ENCODE assay signal across 32 mouse cellular contexts in genomic region chr12:82587348-82587895, GRCm38 (mm10). TPM values are rescaled to one million over a fixed set of nuclear protein-coding genes. Genes with fewer than 3 reads are reported as not detected.
DNase-seq lines count a peak whose midpoint lies in the region; ATAC-seq and TF ChIP-seq lines count a peak whose summit lies in the region.
"Had no signal": no experiment of that assay in that cellular context is flagged by ENCODE, and none has a peak within 500 bp of the region (broad histone marks: within the 10 kb centered on the region; RNA-seq: fewer than 3 reads in every experiment).

No protein-coding gene starts in this region.

- 34% methylated on average over 7 of the region's 7 CpGs for WGBS in kidney, postnatal 0 days
- WGBS in hindbrain, embryonic 11.5 days, result 52% methylated on average over 7 of the region's 7 CpGs
- 86% methylated on average over 7 of the region's 7 CpGs for WGBS in cerebellum, adult 2 months

- no peaks in the 10 kb centered on the region for H3K27me3 ChIP-seq in kidney, postnatal 0 days (ENCODE audit: insufficient read depth, low read length)
- no peaks in the 10 kb centered on the region for H3K27me3 ChIP-seq in hindbrain, embryonic 11.5 days (ENCODE audit: control insufficient read depth, insufficient read depth, low read length)
- no peaks in the 10 kb centered on the region for H3K27me3 ChIP-seq in cerebellum, adult 2 months (ENCODE audit: control insufficient read depth, insufficient read depth, low read length)
- H3K27me3 ChIP-seq: embryonic facial prominence, embryonic 15.5 days; forebrain, embryonic 13.5 days; hindbrain, embryonic 12.5 days; limb, embryonic 15.5 days; liver, embryonic 13.5 days; neural tube, embryonic 15.5 days had no signal

- peak; percentile 12 for DNase-seq in retina, embryonic 14.5 days (ENCODE audit: low spot score)
- no peak for DNase-seq in retina, postnatal 1 day
- peak; percentile 22 to 62 for DNase-seq in kidney, adult 8-10 months
- peak; percentile 30 for DNase-seq in kidney, postnatal 0 days (ENCODE audit: low spot score)
- no peak for DNase-seq in hindbrain, embryonic 11.5 days (ENCODE audit: low spot score)
- DNase-seq in left cerebral cortex, adult 8-10 months (ENCODE audit: low spot score in 2 of 2), result no peak
- no peak for DNase-seq in cerebellum, adult 2 months
- no peak for DNase-seq in lung, adult 18-20 months
- DNase-seq: adrenal gland, adult 2 months; adrenal gland, postnatal 36 days; cerebellum, adult 8-10 months; cerebellum, postnatal 36 days; gastrocnemius, postnatal 14 days; liver, embryonic 13.5 days; right cerebral cortex, adult 18-20 months; spleen, adult 18-20 months; thymus, adult 18-20 months; thymus, postnatal 25 days had no signal

- no peaks in the 10 kb centered on the region for H3K36me3 ChIP-seq in kidney, postnatal 0 days (ENCODE audit: insufficient read depth, low read length)
- H3K36me3 ChIP-seq in hindbrain, embryonic 11.5 days (ENCODE audit: control insufficient read depth, insufficient read depth, low read length), result no peaks in the 10 kb centered on the region
- H3K36me3 ChIP-seq: embryonic facial prominence, embryonic 15.5 days; hindbrain, embryonic 12.5 days; limb, embryonic 10.5 days; limb, embryonic 15.5 days; liver, embryonic 13.5 days; neural tube, embryonic 15.5 days had no signal

- TF ChIP-seq POLR2A in cerebellum, adult 2 months (IDR thresholded peaks at IDR 0.05; ENCODE audit: borderline replicate concordance, insufficient read depth, low read length), result no peak

- no peak overlapping the region for H3K9ac ChIP-seq in kidney, postnatal 0 days (ENCODE audit: low read depth, low read length)
- H3K9ac ChIP-seq in hindbrain, embryonic 11.5 days (ENCODE audit: low read depth, low read length), result no peak overlapping the region
- H3K9ac ChIP-seq: embryonic facial prominence, embryonic 15.5 days; forebrain, embryonic 13.5 days; hindbrain, embryonic 12.5 days; limb, embryonic 15.5 days; liver, embryonic 13.5 days; lung, embryonic 14.5 days; neural tube, embryonic 15.5 days had no signal

- peak overlapping the region; percentile 19; the same call in 1 of the 2 replicates for H3K27ac ChIP-seq in kidney, postnatal 0 days
- H3K27ac ChIP-seq in hindbrain, embryonic 11.5 days (ENCODE audit: low read depth, low read length), result no peak overlapping the region
- H3K27ac ChIP-seq in cerebellum, adult 2 months (ENCODE audit: insufficient read depth, low read length), result no peak overlapping the region
- H3K27ac ChIP-seq: embryonic facial prominence, embryonic 15.5 days; forebrain, embryonic 13.5 days; hindbrain, embryonic 12.5 days; hindbrain, postnatal 0 days; layer of hippocampus, adult 2 months; limb, embryonic 10.5 days; limb, embryonic 15.5 days; liver, embryonic 13.5 days; neural tube, embryonic 15.5 days had no signal

- H3K4me3 ChIP-seq in kidney, postnatal 0 days (replicated peaks; ENCODE audit: low read depth, low read length), result no peak overlapping the region
- no peak overlapping the region for H3K4me3 ChIP-seq in hindbrain, embryonic 11.5 days (ENCODE audit: low read depth, low read length)
- no peak overlapping the region for H3K4me3 ChIP-seq in cerebellum, adult 2 months (replicated peaks; ENCODE audit: insufficient read depth, low read depth, low read length)
- H3K4me3 ChIP-seq: embryonic facial prominence, embryonic 15.5 days; forebrain, embryonic 13.5 days; hindbrain, embryonic 12.5 days; layer of hippocampus, adult 2 months; limb, embryonic 10.5 days; limb, embryonic 15.5 days; liver, embryonic 13.5 days; neural tube, embryonic 15.5 days had no signal

- ATAC-seq in kidney, postnatal 0 days (replicated peaks; ENCODE audit: low FRiP score, low read depth), result peak; percentile 57; the same call in 1 of the 2 replicates
- ATAC-seq in hindbrain, embryonic 11.5 days (ENCODE audit: low FRiP score), result no peak
- ATAC-seq: activated CD4-positive, CD25-positive, alpha-beta regulatory T cell, adult 4 months; forebrain, embryonic 13.5 days; hindbrain, postnatal 0 days; intestine, postnatal 0 days had no signal

- no peak for TF ChIP-seq CTCF in kidney, postnatal 0 days (IDR thresholded peaks at IDR 0.05; ENCODE audit: low read depth)
- no peak for TF ChIP-seq CTCF in cerebellum, adult 2 months (IDR thresholded peaks at IDR 0.05; ENCODE audit: borderline replicate concordance, insufficient read depth, low read depth, low read length)

- H3K9me3 ChIP-seq in kidney, postnatal 0 days (replicated peaks; ENCODE audit: low read length), result no peaks in the 10 kb centered on the region
- H3K9me3 ChIP-seq in hindbrain, embryonic 11.5 days (ENCODE audit: control insufficient read depth, low read length), result no peaks in the 10 kb centered on the region
- H3K9me3 ChIP-seq: embryonic facial prominence, embryonic 15.5 days; forebrain, embryonic 13.5 days; hindbrain, embryonic 12.5 days; limb, embryonic 10.5 days; limb, embryonic 15.5 days; liver, embryonic 13.5 days; neural tube, embryonic 15.5 days had no signal

- H3K4me2 ChIP-seq in kidney, postnatal 0 days (ENCODE audit: low read length), result no peak overlapping the region
- H3K4me2 ChIP-seq in hindbrain, embryonic 11.5 days (replicated peaks; ENCODE audit: low read depth, low read length), result no peak overlapping the region
- H3K4me2 ChIP-seq: embryonic facial prominence, embryonic 15.5 days; forebrain, embryonic 13.5 days; hindbrain, embryonic 12.5 days; limb, embryonic 15.5 days; liver, embryonic 13.5 days; lung, embryonic 14.5 days; neural tube, embryonic 15.5 days had no signal

- 0 out of 2 replicates have a peak, but pooled peaks cover 13% of the 10 kb centered on the region for H3K4me1 ChIP-seq in kidney, postnatal 0 days (replicated peaks; ENCODE audit: insufficient read depth, low read length)
- no peaks in the 10 kb centered on the region; the same call in 1 of the 2 replicates for H3K4me1 ChIP-seq in hindbrain, embryonic 11.5 days (replicated peaks; ENCODE audit: control insufficient read depth, insufficient read depth, low read length)
- H3K4me1 ChIP-seq in cerebellum, adult 2 months (ENCODE audit: control insufficient read depth, insufficient read depth, low read length), result no peaks in the 10 kb centered on the region
- H3K4me1 ChIP-seq: embryonic facial prominence, embryonic 15.5 days; forebrain, embryonic 13.5 days; liver, embryonic 13.5 days had no signal

RNA-seq across cellular contexts. Expression of gene Rgs6, which starts 0.7 kb away (rescaled TPM):
- 2.2 and 2.9 TPM in 2 replicates for polyA plus RNA-seq in kidney, postnatal 0 days (2015; fragmentation: Nextera tagmentation; extraction: Ambion mirVana)
- polyA plus RNA-seq in hindbrain, embryonic 11.5 days (2014; fragmentation: Nextera tagmentation; extraction: Ambion mirVana), result 0.22 and 0.38 TPM in 2 replicates
- 10 to 100 TPM; 53.0 to 63.9 (median 62.2) TPM for total RNA-seq in left cerebral cortex, adult 8-10 months (2022)
- 16.1 and 16.8 TPM in 2 replicates for polyA plus RNA-seq in cerebellum, adult 2 months (2012; rRNA removed)
- total RNA-seq: granulocyte monocyte progenitor cell, adult 5-6 weeks; MEL; monocyte, adult 5-6 weeks had no signal
- polyA plus RNA-seq: limb, embryonic 10.5 days had no signal

Comparison
In these comparisons a context has a peak if more than half of its experiments do, and no peak if none do; other contexts are left out.
1. DNase-seq: peak in retina, embryonic 14.5 days (single experiment), kidney, adult 8-10 months (2 of 2) and kidney, postnatal 0 days (single experiment); none in retina, postnatal 1 day (single experiment), hindbrain, embryonic 11.5 days (single experiment), left cerebral cortex, adult 8-10 months (0 of 2), cerebellum, adult 2 months (0 of 2) and lung, adult 18-20 months (0 of 2).